Mouse (Mus musculus): Measurements from ENCODE around the gene Map2k1. TPM values are rescaled to one million over a fixed set of nuclear protein-coding genes. Genes with fewer than 3 reads are reported as not detected.

The Map2k1 gene
- polyA plus RNA-seq, 1 experiment from 2014 or later = 71.0 TPM

GRCm38 (mm10) chr9:64240681-64241080 is 12.8 kb downstream of the Map2k1 start:
- no peak overlapping the region for H3K4me2 ChIP-seq
- 54% methylated on average over 8 of the region's 8 CpGs for WGBS
- no peak overlapping the region for H3K9ac ChIP-seq
- ATAC-seq (ENCODE audit: low FRiP score, low read depth) = no peak
- H3K27ac ChIP-seq (replicated peaks) = no peak overlapping the region
- H3K9me3 ChIP-seq = no peaks in the 10 kb centered on the region
- H3K4me3 ChIP-seq = no peak overlapping the region
- peaks cover 4% of the 10 kb centered on the region for H3K4me1 ChIP-seq (replicated peaks)
- no peaks in the 10 kb centered on the region for H3K27me3 ChIP-seq
- H3K36me3 ChIP-seq = no peaks in the 10 kb centered on the region

GRCm38 (mm10) chr9:64240116-64240515 is 13.3 kb downstream of the Map2k1 start:
- no peak overlapping the region for H3K9ac ChIP-seq
- no peaks in the 10 kb centered on the region for H3K27me3 ChIP-seq
- 51% methylated on average over 2 of the region's 2 CpGs for WGBS
- ATAC-seq (ENCODE audit: low FRiP score, low read depth) = no peak
- no peaks in the 10 kb centered on the region for H3K36me3 ChIP-seq
- no peaks in the 10 kb centered on the region for H3K9me3 ChIP-seq
- no peak overlapping the region for H3K4me3 ChIP-seq
- H3K27ac ChIP-seq (replicated peaks) = no peak overlapping the region
- peaks cover 4% of the 10 kb centered on the region for H3K4me1 ChIP-seq (replicated peaks)
- no peak overlapping the region for H3K4me2 ChIP-seq

- H3K9ac ChIP-seq = no peak overlapping the region
- no peak overlapping the region for H3K27ac ChIP-seq (replicated peaks)
- peaks cover 18% of the 10 kb centered on the region for H3K4me1 ChIP-seq (replicated peaks)
- H3K27me3 ChIP-seq = no peaks in the 10 kb centered on the region
- H3K9me3 ChIP-seq = no peaks in the 10 kb centered on the region
- H3K36me3 ChIP-seq = no peaks in the 10 kb centered on the region
- no peak overlapping the region for H3K4me2 ChIP-seq
- no peak for ATAC-seq (ENCODE audit: low FRiP score, low read depth)
- over 99% methylated on average over 7 of the region's 7 CpGs for WGBS
- no peak overlapping the region for H3K4me3 ChIP-seq
Observed at GRCm38 (mm10) chr9:64236056-64236455, 17.4 kb downstream of the Map2k1 start.

- H3K4me3 ChIP-seq = no peak within 1 kb of the TSS
- H3K36me3 ChIP-seq = no peaks in the 10 kb centered on the region
- no peak within 1 kb of the TSS for H3K4me2 ChIP-seq
- ATAC-seq (ENCODE audit: low FRiP score, low read depth) = no peak
- H3K4me1 ChIP-seq (replicated peaks) = peaks cover 20% of the 10 kb centered on the region
- H3K27me3 ChIP-seq = no peaks in the 10 kb centered on the region
- WGBS = 92% methylated on average over 8 of the region's 8 CpGs
- no peaks in the 10 kb centered on the region for H3K9me3 ChIP-seq
- no peak within 1 kb of the TSS for H3K27ac ChIP-seq (replicated peaks)
- H3K9ac ChIP-seq = no peak within 1 kb of the TSS
Observed at GRCm38 (mm10) chr9:64234768-64235435, 18.5 kb downstream of the Map2k1 start, which contains the start of gene Uchl4. Uchl4 (plus strand) TSS chr9:64235201.

DNA sequence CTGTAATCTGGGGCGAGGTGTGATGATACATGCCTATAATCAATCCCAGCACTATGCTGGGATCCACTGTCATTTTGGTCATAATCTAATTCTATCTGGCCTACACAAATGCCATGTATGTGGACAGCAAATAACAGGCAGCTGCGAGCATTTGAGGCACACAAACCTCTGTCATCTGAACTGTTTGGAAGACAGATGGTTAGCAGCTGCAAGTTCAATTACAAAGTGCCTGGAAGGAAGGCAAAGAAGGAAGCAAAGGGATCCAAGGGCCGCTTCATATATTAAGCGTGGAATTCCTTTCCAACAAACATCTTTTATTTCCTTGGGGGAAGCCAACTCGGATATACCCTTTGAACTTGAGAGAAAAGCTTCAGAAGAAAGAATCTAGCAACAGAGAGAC is 19.8 kb downstream of the Map2k1 start:
- no peak overlapping the region for H3K4me2 ChIP-seq
- WGBS = 38% methylated on average over 5 of the region's 5 CpGs

GRCm38 (mm10) chr9:64232257-64232957 is 21.0 kb downstream of the Map2k1 start:
- Histone ChIP-seq H3K9me3 (no peaks in the 10 kb centered on the region), H3K36me3 (no peaks in the 10 kb centered on the region), H3K27ac (replicated peaks) (0 out of 2 replicates have a peak overlapping the region, but pooled peaks have one; percentile 42), H3K4me1 (replicated peaks) (peaks cover 23% of the 10 kb centered on the region), H3K4me2 (no peak overlapping the region), H3K27me3 (no peaks in the 10 kb centered on the region), H3K9ac (no peak overlapping the region), H3K4me3 (no peak overlapping the region)
- WGBS = 50% methylated on average over 9 of the region's 9 CpGs
- no peak for ATAC-seq (ENCODE audit: low FRiP score, low read depth)

More for the DNA sequence above, 19.8 kb downstream of the Map2k1 start:
- Histone ChIP-seq H3K27ac (replicated peaks) (no peak overlapping the region), H3K27me3 (no peaks in the 10 kb centered on the region), H3K4me1 (replicated peaks) (peaks cover 23% of the 10 kb centered on the region), H3K36me3 (no peaks in the 10 kb centered on the region), H3K9ac (no peak overlapping the region), H3K9me3 (no peaks in the 10 kb centered on the region), H3K4me3 (no peak overlapping the region)
- ATAC-seq (ENCODE audit: low FRiP score, low read depth) = no peak; the same call in 1 of the 2 replicates

DNA sequence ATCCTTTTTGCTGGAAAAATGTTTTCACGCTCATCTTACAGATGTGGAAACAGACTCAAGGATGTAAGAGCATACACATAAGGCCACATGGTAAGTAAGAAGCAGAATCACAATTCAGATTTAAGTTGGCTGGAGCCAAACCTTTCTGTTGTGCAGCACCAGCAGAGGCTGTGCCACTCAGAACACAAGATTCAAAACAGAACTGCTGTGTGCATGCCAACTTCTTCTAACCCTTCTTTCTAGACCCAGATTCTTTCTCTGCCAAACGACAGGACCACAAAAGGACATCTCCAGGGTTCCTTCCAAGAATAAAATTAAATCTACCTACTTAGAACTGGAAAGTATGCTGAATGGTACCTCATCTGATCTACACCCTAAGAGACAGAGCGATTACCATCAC is 21.8 kb downstream of the Map2k1 start:
- no peak overlapping the region for H3K4me2 ChIP-seq
- H3K9ac ChIP-seq = no peak overlapping the region
- WGBS = 75% methylated on average over 3 of the region's 3 CpGs
- no peak overlapping the region for H3K4me3 ChIP-seq
- H3K36me3 ChIP-seq = no peaks in the 10 kb centered on the region
- no peaks in the 10 kb centered on the region for H3K27me3 ChIP-seq
- H3K9me3 ChIP-seq = no peaks in the 10 kb centered on the region
- no peak overlapping the region for H3K27ac ChIP-seq (replicated peaks)
- no peak for ATAC-seq (ENCODE audit: low FRiP score, low read depth)
- peaks cover 23% of the 10 kb centered on the region for H3K4me1 ChIP-seq (replicated peaks)

DNA sequence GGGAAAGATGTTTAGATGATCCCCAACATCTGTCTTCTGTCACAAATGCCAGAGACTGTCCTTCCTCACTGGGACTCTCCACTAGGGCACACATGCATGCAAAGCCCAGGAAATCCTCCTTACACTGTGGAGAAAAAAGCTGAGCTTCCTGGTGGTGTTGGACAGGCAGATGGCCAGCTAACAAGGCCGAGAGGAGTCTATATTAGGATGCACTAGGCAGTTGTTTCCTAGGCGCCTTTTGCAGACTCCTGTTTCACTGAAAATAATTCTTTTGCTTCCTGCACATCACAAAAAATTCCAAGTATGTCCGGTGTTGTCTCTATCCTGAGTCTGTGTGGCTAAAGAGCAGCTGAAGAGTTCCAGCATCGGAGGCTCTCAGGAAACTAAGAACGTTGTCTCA is 22.3 kb downstream of the Map2k1 start:
- H3K9me3 ChIP-seq = no peaks in the 10 kb centered on the region
- H3K27ac ChIP-seq (replicated peaks) = no peak overlapping the region
- WGBS = 75% methylated on average over 5 of the region's 5 CpGs

GRCm38 (mm10) chr9:64228972-64229371 is 24.5 kb downstream of the Map2k1 start:
- H3K27ac ChIP-seq (replicated peaks) = no peak overlapping the region
- H3K27me3 ChIP-seq = no peaks in the 10 kb centered on the region
- H3K4me3 ChIP-seq = no peak overlapping the region
- ATAC-seq (ENCODE audit: low FRiP score, low read depth) = no peak
- no peak overlapping the region for H3K4me2 ChIP-seq
- H3K4me1 ChIP-seq (replicated peaks) = peaks cover 19% of the 10 kb centered on the region
- no peaks in the 10 kb centered on the region for H3K36me3 ChIP-seq
- no peaks in the 10 kb centered on the region for H3K9me3 ChIP-seq
- H3K9ac ChIP-seq = no peak overlapping the region

More for the DNA sequence above, 22.3 kb downstream of the Map2k1 start:
- no peak for ATAC-seq (ENCODE audit: low FRiP score, low read depth)
- H3K36me3 ChIP-seq = no peaks in the 10 kb centered on the region
- H3K9ac ChIP-seq = no peak overlapping the region
- no peaks in the 10 kb centered on the region for H3K27me3 ChIP-seq
- H3K4me1 ChIP-seq (replicated peaks) = peaks cover 23% of the 10 kb centered on the region
- H3K4me3 ChIP-seq = no peak overlapping the region
- H3K4me2 ChIP-seq = no peak overlapping the region

- Histone ChIP-seq H3K27ac (replicated peaks) (no peak overlapping the region), H3K4me1 (replicated peaks) (peaks cover 19% of the 10 kb centered on the region), H3K36me3 (no peaks in the 10 kb centered on the region), H3K4me3 (no peak overlapping the region), H3K4me2 (no peak overlapping the region), H3K9me3 (no peaks in the 10 kb centered on the region), H3K9ac (no peak overlapping the region), H3K27me3 (no peaks in the 10 kb centered on the region)
- 85% methylated on average over 12 of the region's 12 CpGs for WGBS
- ATAC-seq (ENCODE audit: low FRiP score, low read depth) = no peak
Observed at GRCm38 (mm10) chr9:64227736-64228135, 25.7 kb downstream of the Map2k1 start.

GRCm38 (mm10) chr9:64225805-64226204 is 27.6 kb downstream of the Map2k1 start:
- peaks cover 7% of the 10 kb centered on the region for H3K4me1 ChIP-seq (replicated peaks)
- H3K27ac ChIP-seq (replicated peaks) = no peak overlapping the region
- no peak for ATAC-seq (ENCODE audit: low FRiP score, low read depth)
- H3K4me2 ChIP-seq = no peak overlapping the region
- H3K27me3 ChIP-seq = no peaks in the 10 kb centered on the region
- no peaks in the 10 kb centered on the region for H3K9me3 ChIP-seq
- no peak overlapping the region for H3K9ac ChIP-seq
- no peaks in the 10 kb centered on the region for H3K36me3 ChIP-seq
- H3K4me3 ChIP-seq = no peak overlapping the region

GRCm38 (mm10) chr9:64222098-64222497 is 31.3 kb downstream of the Map2k1 start:
- Histone ChIP-seq H3K9ac (no peak overlapping the region), H3K27me3 (no peaks in the 10 kb centered on the region), H3K36me3 (no peaks in the 10 kb centered on the region), H3K27ac (replicated peaks) (no peak overlapping the region), H3K9me3 (no peaks in the 10 kb centered on the region), H3K4me1 (replicated peaks) (no peaks in the 10 kb centered on the region), H3K4me2 (no peak overlapping the region), H3K4me3 (no peak overlapping the region)
- 65% methylated on average over 2 of the region's 2 CpGs for WGBS
- ATAC-seq (ENCODE audit: low FRiP score, low read depth) = no peak
